Mouse (Mus musculus): Measurements from ENCODE around the gene Atxn7l1. TPM values are rescaled to one million over a fixed set of nuclear protein-coding genes. Genes with fewer than 3 reads are reported as not detected.

Atxn7l1 gene
- total and polyA plus RNA-seq, 2 experiments from 2014 or later, result 20.9 to 27.8 TPM

GRCm38 (mm10) chr12:33276028-33276427 lies 128.5 kb downstream of the Atxn7l1 start:
- H3K4me3 ChIP-seq (ENCODE audit: low read depth, low read length), result no peak overlapping the region
- ATAC-seq (ENCODE audit: low FRiP score) (no peak), DNase-seq (ENCODE audit: low spot score) (no peak)
- no peaks in the 10 kb centered on the region for H3K27me3 ChIP-seq (ENCODE audit: insufficient read depth, low read length)
- H3K36me3 ChIP-seq (ENCODE audit: insufficient read depth, low read length), result no peaks in the 10 kb centered on the region
- no peak overlapping the region for H3K4me2 ChIP-seq (ENCODE audit: low read depth, low read length, poor library complexity, severe bottlenecking)
- WGBS, result 86% methylated on average over 1 of the region's 1 CpGs
- no peak overlapping the region for H3K27ac ChIP-seq (ENCODE audit: low read depth, low read length)
- no peak for TF ChIP-seq CTCF (IDR thresholded peaks at IDR 0.05)
- H3K4me1 ChIP-seq (ENCODE audit: insufficient read depth, low read length), result no peaks in the 10 kb centered on the region
- H3K9me3 ChIP-seq (ENCODE audit: low read length), result no peaks in the 10 kb centered on the region
- H3K9ac ChIP-seq (replicated peaks; ENCODE audit: low read length, poor library complexity, severe bottlenecking), result no peak overlapping the region

- no peak for ATAC-seq (ENCODE audit: low FRiP score)
- no peak for DNase-seq (ENCODE audit: low spot score)
- Histone ChIP-seq H3K9ac (replicated peaks; ENCODE audit: low read length, poor library complexity, severe bottlenecking) (no peak overlapping the region), H3K9me3 (ENCODE audit: low read length) (no peaks in the 10 kb centered on the region), H3K27me3 (ENCODE audit: insufficient read depth, low read length) (no peaks in the 10 kb centered on the region), H3K36me3 (ENCODE audit: insufficient read depth, low read length) (no peaks in the 10 kb centered on the region), H3K4me3 (ENCODE audit: low read depth, low read length) (no peak overlapping the region), H3K4me2 (ENCODE audit: low read depth, low read length, poor library complexity, severe bottlenecking) (no peak overlapping the region), H3K27ac (ENCODE audit: low read depth, low read length) (no peak overlapping the region), H3K4me1 (ENCODE audit: insufficient read depth, low read length) (no peaks in the 10 kb centered on the region)
- TF ChIP-seq CTCF (IDR thresholded peaks at IDR 0.05), result no peak
- 59% methylated on average over 7 of the region's 7 CpGs for WGBS
Measured at GRCm38 (mm10) chr12:33277427-33277826, 129.9 kb downstream of the Atxn7l1 start.

GRCm38 (mm10) chr12:33279159-33279558 lies 131.7 kb downstream of the Atxn7l1 start:
- no peak for TF ChIP-seq CTCF (IDR thresholded peaks at IDR 0.05)
- no peaks in the 10 kb centered on the region for H3K27me3 ChIP-seq (ENCODE audit: insufficient read depth, low read length)
- H3K4me2 ChIP-seq (ENCODE audit: low read depth, low read length, poor library complexity, severe bottlenecking), result no peak overlapping the region
- no peak overlapping the region for H3K9ac ChIP-seq (replicated peaks; ENCODE audit: low read length, poor library complexity, severe bottlenecking)
- H3K9me3 ChIP-seq (ENCODE audit: low read length), result no peaks in the 10 kb centered on the region
- H3K27ac ChIP-seq (ENCODE audit: low read depth, low read length), result no peak overlapping the region
- H3K36me3 ChIP-seq (ENCODE audit: insufficient read depth, low read length), result no peaks in the 10 kb centered on the region
- ATAC-seq (ENCODE audit: low FRiP score) (no peak), DNase-seq (ENCODE audit: low spot score) (no peak)
- H3K4me1 ChIP-seq (ENCODE audit: insufficient read depth, low read length), result no peaks in the 10 kb centered on the region
- WGBS, result 88% methylated on average over 2 of the region's 2 CpGs
- no peak overlapping the region for H3K4me3 ChIP-seq (ENCODE audit: low read depth, low read length)

- ATAC-seq (ENCODE audit: low FRiP score), result no peak
- DNase-seq (ENCODE audit: low spot score), result peak; percentile 42
- no peaks in the 10 kb centered on the region for H3K36me3 ChIP-seq (ENCODE audit: insufficient read depth, low read length)
- peaks cover 4% of the 10 kb centered on the region; the same call in 1 of the 2 replicates for H3K4me1 ChIP-seq (ENCODE audit: insufficient read depth, low read length)
- peak; percentile 84 for TF ChIP-seq CTCF (IDR thresholded peaks at IDR 0.05)
- H3K9ac ChIP-seq (replicated peaks; ENCODE audit: low read length, poor library complexity, severe bottlenecking), result no peak overlapping the region
- WGBS, result 32% methylated on average over 2 of the region's 2 CpGs
- no peaks in the 10 kb centered on the region for H3K27me3 ChIP-seq (ENCODE audit: insufficient read depth, low read length)
- H3K4me2 ChIP-seq (ENCODE audit: low read depth, low read length, poor library complexity, severe bottlenecking), result no peak overlapping the region
- H3K27ac ChIP-seq (ENCODE audit: low read depth, low read length), result no peak overlapping the region
- no peaks in the 10 kb centered on the region for H3K9me3 ChIP-seq (ENCODE audit: low read length)
- no peak overlapping the region for H3K4me3 ChIP-seq (ENCODE audit: low read depth, low read length)
Measured at GRCm38 (mm10) chr12:33280805-33281204, 133.3 kb downstream of the Atxn7l1 start.

- Histone ChIP-seq H3K4me2 (ENCODE audit: low read depth, low read length, poor library complexity, severe bottlenecking) (no peak overlapping the region), H3K36me3 (ENCODE audit: insufficient read depth, low read length) (no peaks in the 10 kb centered on the region), H3K9ac (replicated peaks; ENCODE audit: low read length, poor library complexity, severe bottlenecking) (no peak overlapping the region), H3K27ac (ENCODE audit: low read depth, low read length) (no peak overlapping the region), H3K4me1 (ENCODE audit: insufficient read depth, low read length) (peaks cover 4% of the 10 kb centered on the region; the same call in 1 of the 2 replicates), H3K4me3 (ENCODE audit: low read depth, low read length) (no peak overlapping the region), H3K27me3 (ENCODE audit: insufficient read depth, low read length) (no peaks in the 10 kb centered on the region), H3K9me3 (ENCODE audit: low read length) (no peaks in the 10 kb centered on the region)
- DNase-seq (ENCODE audit: low spot score), result no peak
- 95% methylated on average over 8 of the region's 8 CpGs for WGBS
- no peak for TF ChIP-seq CTCF (IDR thresholded peaks at IDR 0.05)
- no peak for ATAC-seq (ENCODE audit: low FRiP score)
Measured at GRCm38 (mm10) chr12:33284344-33284936, 136.9 kb downstream of the Atxn7l1 start.

GRCm38 (mm10) chr12:33285354-33285753 lies 137.9 kb downstream of the Atxn7l1 start:
- H3K4me3 ChIP-seq (ENCODE audit: low read depth, low read length), result no peak overlapping the region
- no peak overlapping the region for H3K4me2 ChIP-seq (ENCODE audit: low read depth, low read length, poor library complexity, severe bottlenecking)
- H3K27ac ChIP-seq (ENCODE audit: low read depth, low read length), result no peak overlapping the region
- ATAC-seq (ENCODE audit: low FRiP score), result no peak
- no peak for DNase-seq (ENCODE audit: low spot score)
- no peaks in the 10 kb centered on the region for H3K36me3 ChIP-seq (ENCODE audit: insufficient read depth, low read length)
- H3K9ac ChIP-seq (replicated peaks; ENCODE audit: low read length, poor library complexity, severe bottlenecking), result no peak overlapping the region
- H3K4me1 ChIP-seq (ENCODE audit: insufficient read depth, low read length), result peaks cover 4% of the 10 kb centered on the region; the same call in 1 of the 2 replicates
- TF ChIP-seq CTCF (IDR thresholded peaks at IDR 0.05), result no peak
- no peaks in the 10 kb centered on the region for H3K9me3 ChIP-seq (ENCODE audit: low read length)
- no peaks in the 10 kb centered on the region for H3K27me3 ChIP-seq (ENCODE audit: insufficient read depth, low read length)
- 27% methylated on average over 4 of the region's 4 CpGs for WGBS
